Mouse (Mus musculus) mammary gland, adult 2 months (tissue): ENCODE measurements around the gene Agbl1. TPM values are rescaled to one million over a fixed set of nuclear protein-coding genes. Genes with fewer than 3 reads are reported as not detected.

Source experiments
- polyA plus RNA-seq: library from polyadenylated mRNA; depleted of rRNA; stranded (reverse); fragments of >200 nt; gene quantifications from 2 replicates; pipeline ENCODE4 v1.2.3, GENCODE M21; 2012; ENCODE audit warnings: low replicate concordance; rRNA removed

Agbl1 gene
- polyA plus RNA-seq = 0.06 and 2.7 TPM in 2 replicates

DNA sequence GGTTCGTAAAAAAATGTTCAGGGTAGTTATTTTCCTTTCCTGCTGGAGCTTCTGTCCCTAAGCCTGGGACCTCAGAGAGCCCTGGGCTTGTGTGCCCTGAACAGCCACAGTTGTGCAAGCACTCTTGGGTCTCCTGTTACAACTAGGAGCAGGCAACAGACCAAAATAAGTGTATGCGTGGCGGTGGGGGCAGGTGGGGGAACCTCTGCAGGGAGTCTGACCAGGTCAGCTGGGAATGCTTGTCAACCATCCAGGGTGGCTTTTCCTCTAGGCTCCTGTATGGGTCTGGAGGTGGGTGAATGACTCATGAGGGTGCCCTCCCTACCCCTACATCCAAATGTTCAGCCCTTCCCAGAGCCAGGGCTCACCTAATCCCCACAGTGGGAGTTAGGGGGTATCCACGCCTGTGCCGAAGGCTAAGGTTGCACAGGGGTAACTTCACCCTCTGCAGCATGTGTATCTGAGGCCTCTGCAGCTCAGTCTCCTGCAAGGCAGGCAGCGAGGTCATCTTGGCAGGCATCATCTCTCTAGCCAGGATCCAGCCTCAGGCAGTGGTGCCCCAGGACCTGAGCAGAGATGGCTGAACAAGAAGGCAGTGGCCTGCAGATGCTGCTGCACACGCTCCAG lies at the start of gene Agbl1:
Gene Agbl1 (plus strand): TSS at position 577 of the 627 bp plus-strand sequence.

